Mouse (Mus musculus) splenic B cell, adult 2 months (primary cell): ENCODE measurements at regions not wholly inside any gene's neighbourhood (a gene's known extent, or its start where the extent isn't known, plus 50 kb on each side); places are given as distances from the start of the nearest gene placed in this dataset.
A peak's percentile ranks its signal among the peaks of the same experiment; 100 is the strongest.

Experiments used
- DNase-seq: peaks from one replicate; pipeline ENCODE4 v3.0.0-alpha.2; 2011; ENCODE audit warnings: low read depth, low spot score
- H3K27me3 ChIP-seq: 2 replicates; pipeline ENCODE4 v1.6.1; 2012; ENCODE audit warnings: mild to moderate bottlenecking, low read length, moderate library complexity, mixed read lengths; ENCODE audit not compliant: control insufficient read depth, poor library complexity, insufficient read depth, severe bottlenecking
- H3K36me3 ChIP-seq: 2 replicates; pipeline ENCODE4 v1.6.1; 2012; ENCODE audit warnings: mild to moderate bottlenecking, low read length, moderate library complexity, mixed read lengths; ENCODE audit not compliant: control insufficient read depth, poor library complexity, insufficient read depth, severe bottlenecking

- Histone ChIP-seq H3K36me3 (no peaks in the 10 kb centered on the region), H3K27me3 (no peaks in the 10 kb centered on the region)
- DNase-seq: no peak
Measured at GRCm38 (mm10) chrX:99232331-99232730, 96.4 kb downstream of the Efnb1 start.

DNA sequence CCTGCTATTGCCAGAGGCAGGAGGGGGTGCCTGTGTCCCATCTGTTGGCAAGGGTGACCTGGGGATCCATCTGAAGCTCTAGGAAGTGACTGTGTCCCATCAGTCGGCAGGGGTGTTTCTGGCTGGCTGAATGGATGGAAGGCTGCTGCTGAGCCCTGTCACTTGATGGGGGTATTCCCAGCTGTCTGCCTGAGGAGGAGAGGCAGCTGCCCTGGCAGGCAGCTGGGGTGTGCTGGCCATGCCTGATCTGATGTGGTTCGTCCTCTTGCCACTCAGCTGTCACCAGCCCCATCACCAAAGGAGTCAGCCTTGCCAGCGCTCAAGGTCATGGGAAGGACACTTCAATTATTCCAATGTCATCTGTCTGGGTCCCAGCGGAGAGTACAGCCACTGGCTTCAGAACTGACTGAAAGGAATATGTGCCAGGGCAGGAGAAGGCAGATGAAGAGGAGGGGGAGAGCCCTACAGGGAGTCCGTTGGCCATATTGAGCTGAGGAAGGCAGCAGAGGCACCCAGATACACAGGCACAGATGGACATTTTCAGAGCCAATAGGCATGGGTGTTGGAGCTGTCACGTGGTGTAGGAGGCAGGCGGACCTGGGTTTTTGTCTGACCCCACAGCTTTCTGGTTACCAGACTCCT, 89.3 kb downstream of the Efnb1 start:
- H3K27me3 ChIP-seq: no peaks in the 10 kb centered on the region
- no peaks in the 10 kb centered on the region for H3K36me3 ChIP-seq

GRCm38 (mm10) chrX:99222017-99222416, 86.1 kb downstream of the Efnb1 start:
- no peaks in the 10 kb centered on the region for H3K36me3 ChIP-seq
- no peak for DNase-seq
- no peaks in the 10 kb centered on the region for H3K27me3 ChIP-seq

More for the DNA sequence above, 89.3 kb downstream of the Efnb1 start:
- DNase-seq: no peak

- Histone ChIP-seq H3K27me3 (no peaks in the 10 kb centered on the region), H3K36me3 (no peaks in the 10 kb centered on the region)
- DNase-seq: no peak
Measured at GRCm38 (mm10) chrX:99220674-99221455, 84.9 kb downstream of the Efnb1 start.

GRCm38 (mm10) chrX:99218213-99218612, 82.3 kb downstream of the Efnb1 start:
- no peak for DNase-seq
- Histone ChIP-seq H3K36me3 (no peaks in the 10 kb centered on the region), H3K27me3 (no peaks in the 10 kb centered on the region)

DNA sequence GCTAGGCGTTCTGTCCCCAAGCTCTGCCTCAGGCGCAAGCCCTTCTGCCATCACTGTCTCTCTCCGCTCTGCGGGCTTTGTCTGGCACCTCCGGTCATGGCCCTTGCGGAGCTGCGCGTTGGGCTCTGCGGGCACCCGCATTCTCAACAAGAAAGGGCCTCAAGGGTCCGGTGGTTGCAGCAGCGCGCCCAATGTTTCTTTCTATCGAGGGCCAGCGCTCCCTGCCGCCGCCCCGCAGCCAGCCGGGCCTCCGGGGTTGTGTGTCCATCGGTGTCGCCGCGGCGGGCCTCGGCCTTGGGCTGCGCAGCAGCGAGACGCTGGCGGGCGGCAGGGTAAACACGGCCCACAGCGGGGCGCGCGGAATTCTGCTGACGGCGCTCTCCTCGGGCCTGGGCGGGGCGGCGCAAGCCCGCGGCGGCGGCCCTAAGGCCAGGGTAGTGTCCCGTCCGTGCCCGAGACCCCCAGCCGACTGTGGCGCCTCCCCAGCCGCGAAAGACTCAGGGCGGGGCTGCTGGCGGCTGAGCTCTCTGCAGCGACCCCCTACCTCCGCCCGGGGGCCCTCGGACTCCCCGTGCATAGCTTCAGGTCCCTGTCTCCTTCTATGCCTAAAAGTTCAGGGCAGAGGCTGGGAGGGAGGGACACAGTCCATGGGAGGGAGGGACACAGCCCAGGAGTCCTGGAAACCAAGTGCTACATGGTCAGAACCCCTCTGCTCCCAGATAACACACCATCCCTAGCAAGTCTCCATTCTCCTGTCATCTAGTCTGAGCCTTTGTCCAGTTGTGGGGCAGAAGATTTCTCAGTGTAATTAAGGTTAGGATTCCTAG, 80.9 kb downstream of the Efnb1 start:
- no peak for DNase-seq
- no peaks in the 10 kb centered on the region for H3K36me3 ChIP-seq
- no peaks in the 10 kb centered on the region for H3K27me3 ChIP-seq

- no peak for DNase-seq
- Histone ChIP-seq H3K27me3 (no peaks in the 10 kb centered on the region), H3K36me3 (no peaks in the 10 kb centered on the region)
Measured at GRCm38 (mm10) chrX:99215931-99216330, 80.0 kb downstream of the Efnb1 start.

DNA sequence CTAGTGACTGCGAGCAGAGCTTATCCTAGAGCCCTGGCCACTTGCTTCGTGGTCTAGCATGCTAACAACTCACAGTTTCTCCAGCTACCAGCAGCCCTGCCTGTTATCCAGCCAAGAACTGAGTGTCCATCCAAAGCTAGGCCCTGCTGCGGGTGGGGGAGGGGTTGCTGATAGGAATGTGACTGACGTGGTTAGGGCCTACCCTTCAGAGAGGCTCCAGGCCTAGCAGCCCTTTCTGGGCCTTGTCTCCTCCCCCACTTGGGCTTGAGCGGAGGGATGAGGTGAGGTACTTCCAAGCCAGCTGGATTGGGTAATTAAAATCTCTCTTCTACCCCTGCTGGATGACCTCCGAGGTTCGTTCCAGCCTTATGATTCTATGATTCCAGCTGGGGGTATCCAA, 79.2 kb downstream of the Efnb1 start:
- Histone ChIP-seq H3K36me3 (no peaks in the 10 kb centered on the region), H3K27me3 (no peaks in the 10 kb centered on the region)
- no peak for DNase-seq

- no peaks in the 10 kb centered on the region for H3K36me3 ChIP-seq
- H3K27me3 ChIP-seq: no peaks in the 10 kb centered on the region
- DNase-seq: no peak
Measured at GRCm38 (mm10) chrX:99213565-99214153, 77.7 kb downstream of the Efnb1 start.

GRCm38 (mm10) chrX:99204077-99204476, 68.1 kb downstream of the Efnb1 start:
- Histone ChIP-seq H3K36me3 (no peaks in the 10 kb centered on the region), H3K27me3 (no peaks in the 10 kb centered on the region)
- no peak for DNase-seq

GRCm38 (mm10) chrX:99201081-99201480, 65.2 kb downstream of the Efnb1 start:
- DNase-seq: no peak
- H3K36me3 ChIP-seq: no peaks in the 10 kb centered on the region
- H3K27me3 ChIP-seq: no peaks in the 10 kb centered on the region

GRCm38 (mm10) chrX:99199669-99200068, 63.7 kb downstream of the Efnb1 start:
- H3K36me3 ChIP-seq: no peaks in the 10 kb centered on the region
- H3K27me3 ChIP-seq: no peaks in the 10 kb centered on the region
- DNase-seq: no peak

- H3K36me3 ChIP-seq: no peaks in the 10 kb centered on the region
- H3K27me3 ChIP-seq: no peaks in the 10 kb centered on the region
- peak; percentile 26 for DNase-seq
Measured at GRCm38 (mm10) chrX:99198961-99199631, 63.2 kb downstream of the Efnb1 start.
